Mouse (Mus musculus) C2C12 (cell line): Measurements from ENCODE around the gene Gadd45gip1.

Experiments used
- CTCF ChIP-seq: IDR thresholded peaks from one replicate; pipeline ENCODE4 v1.5.1; 2011; ENCODE audit not compliant: control insufficient read depth, insufficient read depth, insufficient read length
- MYOD1 ChIP-seq: IDR thresholded peaks from one replicate; pipeline ENCODE4 v1.6.1; 2011; ENCODE audit warnings: low read depth; ENCODE audit not compliant: control insufficient read depth, insufficient read length
- MYOG ChIP-seq: IDR thresholded peaks from one replicate; pipeline ENCODE4 v1.6.1; 2011; ENCODE audit not compliant: control insufficient read depth, insufficient read length; ENCODE audit errors: extremely low read depth
- USF1 ChIP-seq: IDR thresholded peaks from one replicate; pipeline ENCODE4 v1.6.1; 2011; ENCODE audit warnings: low read depth, mild to moderate bottlenecking, control low read depth, moderate library complexity

DNA sequence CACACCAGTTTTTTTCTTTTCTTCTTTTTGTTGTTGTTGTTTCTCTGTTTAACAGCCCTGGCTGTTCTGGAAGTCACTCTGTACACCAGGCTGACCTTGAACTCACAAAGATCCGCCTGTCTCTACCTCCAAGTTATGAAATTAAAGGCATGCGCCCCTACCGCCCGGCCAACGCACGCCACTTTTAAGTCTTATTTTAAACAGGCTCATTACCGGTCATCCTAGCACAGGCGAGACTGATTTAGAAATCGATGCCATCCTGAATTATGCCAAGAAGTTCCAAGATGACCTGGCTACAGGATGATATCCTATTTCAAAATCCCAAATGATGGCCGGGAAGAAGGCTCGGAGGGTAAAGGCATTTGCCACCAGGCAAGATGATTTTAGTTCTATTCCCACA lies at the start of gene Gadd45gip1:
- TF ChIP-seq MYOG (no peak), CTCF (no peak), MYOD1 (no peak), USF1 (no peak)
